Mouse (Mus musculus): Measurements from ENCODE around the gene Hmmr.
"Not testable (repeated sequence)": the region's sequence is repeated elsewhere in the genome, so short reads cannot be mapped to it uniquely, and the experiment has no call there.

Gene Hmmr

DNA sequence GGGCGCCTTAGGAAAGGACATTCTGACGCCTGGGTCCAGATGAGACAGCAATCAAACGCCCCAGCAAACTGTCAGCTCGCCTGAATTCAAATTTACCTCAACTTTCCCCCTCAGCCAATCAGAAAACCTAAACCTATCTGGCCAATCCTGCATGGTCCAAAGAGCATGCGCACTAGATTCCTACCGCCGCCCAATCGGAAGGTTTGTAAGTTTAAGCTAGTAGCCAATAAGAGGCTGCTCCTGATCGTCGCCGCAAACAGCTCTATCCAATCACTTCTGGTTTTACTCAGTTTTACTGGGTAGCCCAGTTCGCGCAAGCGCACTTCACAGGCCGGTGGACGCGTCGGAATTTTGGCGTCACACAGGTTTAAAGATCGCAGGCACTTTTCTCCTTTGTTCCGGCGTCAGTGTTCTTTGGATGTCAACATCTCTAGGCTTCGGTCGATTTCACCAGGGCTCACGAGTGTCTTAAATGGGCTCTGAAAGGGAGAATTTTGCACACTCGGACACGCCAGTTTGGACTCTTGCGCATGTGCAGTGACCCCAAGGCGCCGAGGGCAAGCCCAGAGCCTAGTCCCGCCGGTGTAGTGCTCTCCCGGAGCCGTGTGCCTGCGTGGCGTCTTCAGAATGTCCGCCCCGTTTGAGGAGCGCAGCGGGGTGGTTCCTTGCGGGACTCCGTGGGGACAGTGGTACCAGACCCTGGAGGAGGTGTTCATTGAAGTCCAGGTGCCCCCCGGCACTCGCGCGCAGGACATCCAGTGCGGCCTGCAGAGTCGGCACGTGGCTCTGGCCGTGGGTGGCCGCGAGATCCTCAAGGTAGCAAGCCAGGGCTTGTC lies at the start of gene Hmmr, which contains the start of gene Nudcd2:
Gene Hmmr (minus strand): TSS at position 84 of the 836 bp plus-strand sequence.
Gene Nudcd2 (plus strand): TSS at position 329 of the 836 bp plus-strand sequence.
- peak; percentile 92 to 96 for DNase-seq (ENCODE audit: low spot score in 2 of 2)

DNA sequence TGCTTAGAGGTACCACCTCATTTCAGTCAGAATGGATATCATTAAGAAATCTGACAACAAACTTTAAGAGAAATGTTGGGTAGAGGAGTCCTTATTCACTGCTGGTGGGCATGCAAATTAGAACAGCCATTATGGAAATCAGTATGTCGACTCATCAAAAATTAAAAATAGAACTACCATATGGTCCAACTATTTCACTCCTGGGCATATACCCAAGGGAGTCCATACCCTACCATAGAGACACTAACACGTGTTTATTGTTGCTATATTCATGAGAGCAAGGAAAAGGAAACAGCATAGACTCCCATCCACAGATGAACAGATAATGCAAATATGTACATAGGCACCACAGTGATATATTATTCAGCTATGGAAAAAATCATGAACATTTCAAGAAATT lies 48.6 kb upstream of the Hmmr start:
- DNase-seq (ENCODE audit: low spot score in 2 of 2), result no peak

DNA sequence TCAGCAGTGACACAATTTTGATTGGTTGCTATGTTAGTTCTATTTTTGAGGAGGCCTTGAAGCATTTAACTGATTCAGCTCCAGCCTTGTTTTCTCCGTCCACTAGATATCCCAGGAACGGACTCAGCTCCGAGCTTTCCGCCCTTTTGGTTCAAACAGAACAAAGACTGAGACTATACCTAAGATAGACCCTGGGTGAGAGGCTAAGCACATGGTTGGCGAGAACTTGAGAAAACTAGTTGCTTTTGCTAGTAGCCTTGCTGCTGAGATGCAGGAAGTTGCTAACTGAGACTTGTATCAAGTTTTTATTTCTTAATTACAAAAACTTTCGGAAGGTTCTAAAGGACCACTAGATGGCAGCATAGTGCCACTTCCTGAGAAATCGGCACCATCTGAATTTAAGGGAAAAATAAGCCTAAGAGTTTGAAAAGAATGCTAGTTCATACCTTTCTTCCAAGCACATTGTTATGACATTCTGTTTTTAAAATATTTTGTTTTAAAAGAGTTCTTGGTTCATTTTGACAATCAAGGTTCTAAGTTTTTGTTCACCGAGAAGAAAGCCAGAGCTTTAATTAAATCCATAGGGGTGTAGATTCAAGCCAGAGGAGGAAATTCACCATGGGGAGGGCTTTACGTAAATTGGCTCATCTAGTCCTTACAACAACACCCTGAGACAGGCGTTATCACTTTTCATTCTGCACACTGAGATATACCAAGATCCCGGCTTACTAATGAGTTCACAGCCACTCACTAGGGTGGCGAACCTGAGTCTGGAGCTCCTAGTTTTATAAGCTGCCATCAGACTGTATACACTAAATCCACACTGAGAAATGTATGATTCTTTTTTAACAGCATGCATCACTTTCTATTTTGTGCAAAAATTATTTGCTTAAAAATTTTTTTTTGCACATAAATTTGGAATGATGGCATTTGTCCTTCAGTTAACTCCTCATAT lies 42.4 kb upstream of the Hmmr start:
- DNase-seq (ENCODE audit: low spot score in 2 of 2), result no peak

GRCm38 (mm10) chr11:40764690-40765089 lies 31.5 kb upstream of the Hmmr start:
- no peak for DNase-seq (ENCODE audit: low spot score in 2 of 2)

GRCm38 (mm10) chr11:40763395-40763794 lies 30.2 kb upstream of the Hmmr start:
- DNase-seq (ENCODE audit: low spot score in 2 of 2), result no peak

GRCm38 (mm10) chr11:40759896-40760295 lies 26.7 kb upstream of the Hmmr start:
- no peak for DNase-seq (ENCODE audit: low spot score in 2 of 2)

DNA sequence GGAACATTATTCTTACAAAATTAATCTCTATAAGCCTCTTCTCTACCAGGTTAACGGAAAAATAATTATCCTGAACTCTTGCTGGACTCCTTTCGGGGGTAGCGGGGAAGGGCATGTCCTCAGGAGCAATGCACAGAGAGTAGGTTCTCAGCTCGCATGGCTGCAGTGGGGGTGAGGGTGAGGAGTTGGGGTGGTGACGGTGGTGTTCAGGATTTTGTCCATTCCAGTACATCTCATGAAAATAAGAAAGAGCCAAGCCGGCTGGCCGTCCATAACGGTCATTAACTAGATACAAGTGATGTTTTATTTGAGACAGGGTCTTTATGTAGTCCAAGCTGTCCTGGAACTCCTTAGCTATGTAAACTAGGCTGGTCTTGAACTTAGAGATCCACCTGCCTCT lies 22.7 kb upstream of the Hmmr start:
- no peak for DNase-seq (ENCODE audit: low spot score in 2 of 2)

GRCm38 (mm10) chr11:40755109-40755627 lies 21.9 kb upstream of the Hmmr start, which contains the start of gene Ccng1:
Gene Ccng1, minus strand, starts transcription at chr11:40755311.
- DNase-seq (ENCODE audit: low spot score in 2 of 2), result peak; percentile 84 to 91

DNA sequence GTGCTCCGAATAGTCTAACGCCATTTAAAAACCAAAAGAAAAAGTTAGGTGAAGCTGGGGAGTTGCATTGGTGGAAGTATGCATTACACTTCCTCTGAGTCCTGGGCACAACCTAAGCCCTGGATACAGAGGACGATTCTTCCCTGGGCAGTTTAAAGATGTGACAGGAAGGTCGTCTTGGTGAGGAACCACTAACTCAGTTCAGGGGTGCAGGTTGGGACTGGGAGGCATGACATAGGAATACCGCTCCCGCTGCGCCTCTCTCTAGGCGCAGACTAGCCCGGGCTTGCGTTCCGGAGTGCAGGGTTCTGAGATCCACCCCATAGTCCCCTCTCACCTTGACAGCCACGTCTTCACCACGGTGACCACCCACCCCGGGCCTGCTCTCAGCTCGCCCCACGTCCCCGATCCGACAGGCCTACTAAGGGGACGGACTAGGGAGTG lies 21.5 kb upstream of the Hmmr start:
- DNase-seq (ENCODE audit: low spot score in 2 of 2), result peak in 1 of 2 experiments; percentile 8

- no peak for DNase-seq (ENCODE audit: low spot score in 2 of 2)
Measured at GRCm38 (mm10) chr11:40753836-40754235, 20.6 kb upstream of the Hmmr start.

DNA sequence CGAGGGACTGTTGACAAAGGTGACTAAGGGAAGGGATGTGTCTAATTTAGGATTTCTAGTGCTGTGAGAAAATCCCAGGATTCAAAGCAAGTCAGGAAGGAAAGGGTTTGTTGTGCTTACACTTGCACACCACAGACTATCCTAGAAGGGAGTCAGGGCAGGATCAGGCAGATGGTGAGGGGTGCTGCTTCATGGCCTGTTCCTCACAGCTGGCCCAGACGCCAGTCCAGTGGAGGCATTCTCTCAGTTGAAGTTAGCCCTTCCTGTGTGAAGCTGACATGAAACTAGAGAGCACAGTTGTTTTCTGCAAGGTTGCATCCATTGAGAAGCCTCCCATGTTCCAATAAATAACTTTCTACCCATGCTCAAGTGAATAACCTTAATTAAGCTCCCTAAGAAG lies 14.5 kb upstream of the Hmmr start:
- DNase-seq (ENCODE audit: low spot score in 2 of 2), result no peak

GRCm38 (mm10) chr11:40746361-40746760 lies 13.1 kb upstream of the Hmmr start:
- no peak for DNase-seq (ENCODE audit: low spot score in 2 of 2)

GRCm38 (mm10) chr11:40744348-40744747 lies 11.1 kb upstream of the Hmmr start:
- no peak for DNase-seq (ENCODE audit: low spot score in 2 of 2)

DNA sequence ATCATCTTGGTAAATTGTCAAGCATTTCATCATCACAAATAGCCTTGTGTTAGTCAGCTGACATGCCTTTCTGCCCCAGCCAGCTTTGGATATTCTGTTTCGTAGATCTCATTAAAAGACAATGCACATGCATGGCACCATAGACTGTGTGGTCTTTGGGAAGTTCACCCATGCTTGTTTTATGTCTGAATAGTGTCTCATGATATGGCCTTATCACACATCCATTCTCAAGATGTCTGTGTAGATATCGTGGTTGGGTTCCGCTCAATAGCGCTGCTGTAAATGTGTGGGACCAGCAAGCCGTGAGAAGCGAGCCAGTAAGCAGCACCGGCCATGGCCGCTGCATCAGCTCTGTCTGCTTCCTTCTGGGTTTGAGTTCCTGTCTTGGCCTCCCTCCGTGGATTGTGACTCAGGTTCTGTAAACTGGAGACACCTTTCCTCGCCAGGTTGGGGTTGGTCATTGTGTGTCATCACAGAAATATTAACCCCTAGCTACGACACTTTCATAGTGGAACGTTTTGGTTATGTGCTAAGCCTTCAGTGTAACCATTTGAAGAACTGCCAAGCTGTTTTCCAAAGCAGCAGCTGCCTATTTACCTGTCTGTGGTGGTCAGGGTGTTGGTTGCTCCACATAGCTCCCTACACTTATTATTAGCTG lies 8.5 kb upstream of the Hmmr start:
- DNase-seq (ENCODE audit: low spot score in 2 of 2), result no peak

DNA sequence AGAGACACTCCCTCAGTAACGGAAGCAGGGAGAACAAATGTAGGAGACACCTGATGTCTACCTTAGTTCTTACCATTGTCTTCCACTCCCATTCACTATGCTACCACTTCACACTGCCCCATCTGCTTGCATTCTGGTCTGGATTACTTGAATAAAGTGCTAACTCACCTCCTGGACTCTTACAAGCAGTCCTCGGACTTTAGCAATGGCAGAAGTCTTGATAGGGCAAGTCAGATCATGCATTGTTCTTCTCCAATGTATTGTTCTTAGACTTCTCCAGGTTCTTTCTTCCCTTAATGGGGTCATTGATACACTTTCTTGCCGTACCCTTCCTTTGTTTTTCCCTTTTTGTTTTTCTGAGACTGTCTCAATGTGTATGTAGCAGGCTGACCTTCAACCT lies 4.1 kb upstream of the Hmmr start:
- DNase-seq (ENCODE audit: low spot score in 2 of 2), result no peak

DNA sequence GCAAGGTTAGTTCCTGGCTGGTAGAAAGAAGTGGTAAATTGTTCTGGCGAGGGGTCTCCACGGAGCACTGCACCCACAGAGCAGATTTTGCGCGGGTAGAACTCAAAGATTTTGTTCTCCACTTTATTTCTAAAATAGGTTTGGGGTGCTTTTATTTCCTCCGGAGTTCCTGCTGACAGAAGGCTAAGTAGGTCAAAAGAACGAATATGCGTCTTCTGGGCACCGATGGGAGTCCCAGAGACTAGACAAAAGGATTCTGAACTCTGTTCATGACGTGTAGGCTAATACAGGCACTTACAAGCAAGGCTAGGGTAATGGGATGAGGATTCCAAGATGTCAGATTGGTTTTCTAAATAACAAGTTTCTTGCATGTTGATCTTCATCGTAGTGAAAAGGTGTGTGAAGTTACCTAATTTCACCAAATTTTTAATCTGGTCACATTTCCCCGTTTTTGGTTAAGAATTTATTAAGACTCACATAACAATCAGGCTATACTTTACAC lies 1.1 kb upstream of the Hmmr start:
- DNase-seq (ENCODE audit: low spot score in 2 of 2), result no peak

DNA sequence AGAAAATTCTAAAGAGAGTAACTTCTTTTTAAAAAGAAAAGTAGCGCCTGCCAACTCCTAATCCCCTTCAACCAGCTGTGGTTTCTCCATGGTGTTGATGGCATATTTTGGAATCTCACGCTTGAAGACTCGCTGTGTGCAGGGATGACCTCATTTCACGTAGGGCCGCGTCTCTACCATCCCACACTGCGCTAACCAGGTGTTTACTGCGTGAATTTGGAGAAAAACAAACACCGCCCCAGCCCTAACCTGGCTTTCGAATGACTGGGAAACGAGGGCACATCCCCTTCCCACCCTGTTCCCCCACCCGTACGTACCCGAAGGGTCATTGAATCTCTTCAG lies 254 bp downstream of the Hmmr start:
- no peak for DNase-seq (ENCODE audit: low spot score in 2 of 2)

DNA sequence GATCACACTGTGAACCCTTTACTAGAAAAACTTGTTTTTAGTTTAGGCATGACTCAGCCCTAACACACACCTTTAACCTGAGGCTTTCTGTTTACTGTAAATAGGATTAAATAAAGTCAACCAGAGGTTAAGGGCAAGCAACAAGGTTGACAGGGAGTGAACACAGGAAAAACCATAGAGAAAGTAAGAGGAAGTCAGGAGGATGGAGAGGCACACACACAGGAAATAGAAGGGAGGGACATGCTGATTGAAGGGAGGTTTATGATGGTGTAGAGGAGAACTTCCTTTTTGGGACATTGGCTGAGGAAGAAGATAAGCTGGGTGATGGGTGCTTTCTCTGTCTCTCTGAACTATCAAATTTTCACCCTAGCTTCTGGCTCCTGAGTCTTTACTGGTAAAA lies 14.9 kb downstream of the Hmmr start:
- no peak for DNase-seq (ENCODE audit: low spot score in 2 of 2)

GRCm38 (mm10) chr11:40715524-40715923 lies 17.7 kb downstream of the Hmmr start:
- DNase-seq (ENCODE audit: low spot score in 2 of 2), result no peak

DNA sequence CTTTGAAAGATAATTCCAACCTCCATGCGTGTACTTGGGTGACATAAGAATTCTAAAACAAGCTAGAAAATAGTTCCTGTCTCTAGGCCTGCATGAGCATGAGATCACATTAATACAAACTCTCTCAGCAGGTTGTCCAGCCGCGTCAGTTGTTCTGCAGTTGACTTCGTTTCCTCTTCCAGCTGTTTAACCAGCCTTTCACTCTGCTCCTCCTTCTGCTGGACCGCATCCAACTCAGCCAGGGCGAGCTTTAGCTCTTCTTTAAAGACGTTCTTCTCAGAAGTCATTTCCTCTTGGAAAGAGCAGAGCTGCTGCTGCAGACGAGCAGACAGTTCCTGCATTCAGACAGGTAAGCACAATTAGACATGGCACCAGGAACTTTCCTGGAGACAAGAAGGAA lies 19.4 kb downstream of the Hmmr start:
- DNase-seq (ENCODE audit: low spot score in 2 of 2), result no peak

GRCm38 (mm10) chr11:40709899-40710298 lies 23.3 kb downstream of the Hmmr start:
- not testable (repeated sequence) for DNase-seq (ENCODE audit: low spot score in 2 of 2)

DNA sequence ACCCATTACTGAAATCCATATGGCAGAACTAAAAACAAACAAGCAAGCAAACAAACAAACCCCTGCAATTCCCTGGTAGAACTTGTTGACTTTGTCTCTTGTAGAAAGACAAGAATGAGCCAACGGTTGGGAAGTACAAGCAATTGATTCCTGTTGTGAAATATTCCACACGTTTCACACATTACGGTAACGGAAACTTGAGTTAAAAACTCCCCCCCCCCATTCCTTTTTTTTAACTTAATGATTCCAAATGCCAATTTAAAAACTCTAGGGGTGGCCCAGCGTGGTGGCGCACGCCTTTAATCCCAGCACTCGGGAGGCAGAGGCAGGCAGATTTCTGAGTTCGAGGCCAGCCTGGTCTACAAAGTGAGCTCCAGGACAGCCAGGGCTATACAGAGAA lies 38.1 kb downstream of the Hmmr start, which contains the start of gene Mat2b:
Gene Mat2b (minus strand): TSS at position 101 of the 400 bp plus-strand sequence.
- DNase-seq (ENCODE audit: low spot score in 2 of 2), result no peak

Data from frontal cortex, postnatal 14 days (tissue).